Mouse (Mus musculus) liver (tissue): ENCODE results near the gene Cul9.
"Not testable (repeated sequence)": the region's sequence is repeated elsewhere in the genome, so short reads cannot be mapped to it uniquely, and the experiment has no call there.

ENCODE experiments used
- DNase-seq: peaks from one replicate; pipeline ENCODE4 v3.0.0-alpha.2; 2020; ENCODE audit warnings: mixed read lengths

Cul9 gene

GRCm38 (mm10) chr17:46545813-46546564 is at the start of gene Cul9:
Gene Cul9, minus strand, starts transcription at chr17:46546388.
- no peak for DNase-seq

DNA sequence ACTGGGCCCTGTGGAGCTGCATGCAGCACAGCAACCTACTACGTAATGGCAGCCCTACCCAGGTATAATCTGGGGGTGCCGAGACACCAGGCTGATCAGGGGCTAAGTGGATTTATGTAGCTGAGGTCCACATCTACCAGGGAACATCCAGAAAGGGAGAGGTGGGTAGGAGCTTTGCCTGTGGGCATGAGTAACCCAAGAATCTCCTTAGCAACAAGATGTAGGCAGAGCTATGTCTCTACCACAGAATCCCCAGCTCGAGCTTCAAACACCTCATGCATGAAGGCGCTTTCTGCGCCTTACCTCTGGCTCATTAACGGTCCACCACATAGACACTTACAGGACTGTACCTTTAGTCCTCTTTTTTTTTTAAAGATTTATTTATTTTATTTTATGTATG is 49.1 kb upstream of the Cul9 start:
- no peak for DNase-seq

GRCm38 (mm10) chr17:46594606-46595005 is 48.4 kb upstream of the Cul9 start:
- DNase-seq: no peak

DNA sequence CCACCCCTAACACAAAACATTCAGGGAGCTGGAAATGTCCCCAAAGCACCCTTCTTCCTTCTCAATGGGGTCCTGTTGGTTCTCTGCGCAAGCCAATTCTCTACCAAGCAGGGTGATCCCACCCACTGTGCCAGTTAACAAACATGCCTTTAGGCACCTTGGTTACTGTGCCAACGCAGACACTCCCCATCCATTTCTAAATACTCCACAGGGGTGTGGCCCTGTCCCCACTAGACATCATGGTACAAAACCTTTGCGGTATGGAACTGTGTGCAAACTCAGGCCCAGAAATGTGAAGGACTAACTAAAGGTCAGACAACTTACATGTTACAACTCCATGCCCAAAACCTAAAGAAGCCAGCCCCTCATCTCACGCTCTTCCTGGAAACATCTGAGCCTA is 46.9 kb upstream of the Cul9 start:
- no peak for DNase-seq

GRCm38 (mm10) chr17:46591406-46591805 is 45.2 kb upstream of the Cul9 start:
- DNase-seq: no peak

DNA sequence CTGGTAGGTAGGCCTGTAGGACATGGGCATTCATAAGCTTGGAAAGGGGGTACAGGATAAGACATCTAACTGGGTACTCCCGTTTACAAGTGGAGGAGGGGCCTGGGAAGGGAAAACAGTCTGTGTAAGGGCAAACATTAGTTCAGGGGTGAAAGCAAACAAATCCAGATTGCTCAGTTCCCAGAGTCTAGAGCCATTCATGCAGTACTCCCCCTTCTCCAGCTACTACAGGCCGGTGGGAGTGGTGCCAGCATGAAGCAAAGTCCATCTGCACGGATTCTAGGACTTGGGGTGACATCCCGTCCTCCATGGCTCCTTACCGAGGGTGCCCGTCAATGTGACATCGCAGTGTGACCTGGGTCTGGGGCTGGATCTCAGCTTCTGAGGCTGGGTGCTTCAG is 44.3 kb upstream of the Cul9 start:
- DNase-seq: peak; percentile 20

DNA sequence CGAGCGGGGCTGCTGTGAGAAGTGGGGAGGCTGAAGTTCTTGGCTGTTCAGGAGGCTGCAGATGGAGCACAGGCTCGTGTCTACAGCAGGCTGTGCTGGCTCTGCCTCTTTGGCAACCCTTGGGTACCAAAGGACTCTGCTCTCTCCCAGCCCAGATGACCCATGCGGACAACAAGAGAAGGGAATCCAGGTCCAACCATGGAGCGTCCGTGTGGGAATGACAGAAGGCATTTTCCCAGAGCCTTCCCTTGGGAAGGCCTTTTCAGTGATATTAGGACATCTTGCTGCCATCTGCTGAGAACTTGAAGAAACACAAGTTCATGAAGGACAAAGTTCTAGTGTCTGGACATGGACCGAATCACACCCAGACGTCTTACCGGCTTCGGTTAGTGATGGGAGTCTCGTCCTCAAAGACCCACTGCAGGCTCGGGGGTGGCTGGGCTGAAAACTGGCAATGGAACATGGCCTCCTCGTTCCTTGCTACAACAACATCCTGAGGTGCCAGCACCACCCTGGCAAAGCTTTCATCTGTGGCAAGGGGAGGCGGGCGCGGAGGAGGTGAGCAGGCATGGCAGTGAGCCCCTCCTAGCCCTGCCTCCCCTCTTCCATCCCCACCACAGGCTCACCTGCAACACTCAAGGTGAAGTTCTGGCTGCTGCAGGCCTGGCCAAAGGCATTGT is 43.6 kb upstream of the Cul9 start:
- no peak for DNase-seq

GRCm38 (mm10) chr17:46588913-46589312 is 42.7 kb upstream of the Cul9 start:
- no peak for DNase-seq

GRCm38 (mm10) chr17:46588173-46588572 is 42.0 kb upstream of the Cul9 start:
- DNase-seq: peak; percentile 43

DNA sequence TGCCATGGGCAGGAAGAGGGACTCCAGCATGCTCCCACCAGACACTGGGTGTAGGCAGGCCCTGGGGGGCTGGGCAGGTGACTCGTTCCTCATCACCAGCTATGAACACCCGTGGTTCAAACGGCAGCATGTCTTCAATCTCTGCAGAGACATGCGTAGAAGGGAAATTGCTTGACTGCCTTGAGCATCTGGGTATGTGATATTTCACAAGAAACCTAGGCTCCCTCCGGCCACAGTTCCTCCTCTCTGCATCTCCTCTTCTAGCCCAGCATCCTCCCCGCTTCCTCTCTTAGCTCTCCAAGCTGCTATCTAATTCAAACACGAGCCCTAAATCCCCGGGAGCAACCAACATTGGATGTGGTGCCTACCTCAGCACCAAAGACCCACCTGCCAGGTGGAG is 40.1 kb upstream of the Cul9 start:
- no peak for DNase-seq

DNA sequence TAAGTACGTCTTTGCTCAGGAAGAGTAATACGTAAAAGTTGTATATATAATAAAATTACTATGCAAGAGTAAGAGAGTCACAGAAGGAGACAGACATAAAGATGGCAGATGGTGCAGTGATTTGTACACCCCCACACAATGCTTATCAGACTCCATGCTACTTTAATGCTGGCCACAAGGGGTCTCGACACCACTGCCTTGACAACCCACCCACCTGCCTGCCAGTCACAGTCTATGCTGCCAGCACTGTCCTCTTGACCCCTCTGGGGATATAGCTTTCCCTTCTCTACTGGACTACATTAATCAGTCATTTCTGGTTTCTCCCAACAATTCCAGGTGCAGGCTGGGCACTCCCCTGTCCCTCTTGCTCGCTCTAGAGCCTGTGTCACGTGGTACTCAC is 32.5 kb upstream of the Cul9 start:
- DNase-seq: no peak

DNA sequence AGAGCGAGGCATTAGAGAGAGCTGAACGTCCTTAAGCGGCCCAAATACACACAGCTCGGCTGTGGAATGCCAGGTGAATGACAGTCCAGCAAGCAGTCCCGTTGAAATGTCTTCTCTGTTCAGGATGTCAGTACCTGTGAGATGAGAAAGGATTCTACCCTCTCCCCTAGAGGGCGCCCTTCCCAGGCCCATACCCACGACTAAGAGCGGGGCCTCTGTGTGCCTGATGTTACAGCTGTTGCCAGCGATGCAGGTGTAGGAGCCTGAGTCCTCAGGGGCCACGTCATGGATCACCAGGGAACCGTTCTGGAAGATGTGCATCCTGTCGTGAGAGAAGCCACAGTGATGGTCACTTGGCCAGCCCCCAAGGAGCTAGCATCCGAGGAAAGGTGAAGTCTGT is 29.9 kb upstream of the Cul9 start:
- DNase-seq: no peak

- no peak for DNase-seq
Measured at GRCm38 (mm10) chr17:46574535-46574934, 28.3 kb upstream of the Cul9 start.

DNA sequence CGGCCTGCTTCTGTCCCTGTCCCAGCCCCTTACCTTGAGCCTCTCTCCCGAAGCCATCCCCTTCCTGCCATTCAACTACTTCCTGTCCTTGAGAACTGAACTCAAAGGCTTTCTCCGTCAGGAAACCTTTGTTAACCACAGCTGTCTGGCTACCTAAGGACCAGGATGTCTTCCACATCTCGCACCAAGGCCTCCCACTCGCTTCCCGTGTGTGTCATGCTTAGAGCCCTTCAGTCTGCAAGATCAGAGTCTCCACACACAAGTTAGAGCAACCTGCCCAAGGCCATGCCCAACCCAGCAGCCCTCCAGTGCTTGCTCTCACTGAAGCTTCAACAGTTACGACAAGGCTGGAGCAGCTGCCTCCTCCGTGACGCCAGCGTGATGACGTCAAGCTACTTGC is 24.8 kb upstream of the Cul9 start:
- no peak for DNase-seq

DNA sequence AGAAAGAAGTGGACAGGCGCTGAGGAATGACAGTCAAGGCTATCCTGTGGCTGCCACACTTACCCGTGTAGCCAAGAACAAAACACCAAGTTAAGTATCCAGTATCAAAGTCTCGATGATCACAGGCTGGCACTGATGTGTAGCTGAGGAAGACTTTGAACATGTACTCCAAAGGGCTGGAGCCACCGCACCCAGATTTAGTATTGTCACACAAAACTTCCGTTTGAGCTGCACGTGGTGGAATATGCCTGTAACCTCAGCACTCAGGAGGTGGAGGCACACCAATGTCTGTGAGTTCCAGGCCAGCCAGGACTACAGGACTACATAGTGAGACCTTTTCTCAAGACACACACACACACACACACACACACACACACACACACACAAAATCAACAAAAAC is 13.0 kb upstream of the Cul9 start:
- no peak for DNase-seq

DNA sequence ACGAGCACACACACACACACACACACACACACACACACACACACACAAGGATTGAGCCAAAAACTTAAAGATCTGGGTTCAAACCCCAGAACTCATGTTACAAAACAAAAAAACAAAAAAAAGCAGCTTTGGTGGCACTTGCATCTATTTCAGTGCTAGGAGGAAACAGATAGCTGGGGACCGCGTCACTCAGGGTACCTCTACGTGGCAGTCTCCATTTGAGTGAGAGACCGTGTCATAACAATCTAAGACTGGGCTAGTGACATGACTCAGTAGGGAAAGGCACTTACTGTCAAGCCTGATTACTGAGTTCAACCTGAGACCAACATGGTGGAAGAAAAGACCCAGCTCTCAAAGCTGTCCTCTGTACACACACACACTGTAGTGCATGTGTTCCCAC is 12.0 kb upstream of the Cul9 start:
- DNase-seq: no peak

- DNase-seq: not testable (repeated sequence)
Measured at GRCm38 (mm10) chr17:46557321-46557720, 11.1 kb upstream of the Cul9 start.

DNA sequence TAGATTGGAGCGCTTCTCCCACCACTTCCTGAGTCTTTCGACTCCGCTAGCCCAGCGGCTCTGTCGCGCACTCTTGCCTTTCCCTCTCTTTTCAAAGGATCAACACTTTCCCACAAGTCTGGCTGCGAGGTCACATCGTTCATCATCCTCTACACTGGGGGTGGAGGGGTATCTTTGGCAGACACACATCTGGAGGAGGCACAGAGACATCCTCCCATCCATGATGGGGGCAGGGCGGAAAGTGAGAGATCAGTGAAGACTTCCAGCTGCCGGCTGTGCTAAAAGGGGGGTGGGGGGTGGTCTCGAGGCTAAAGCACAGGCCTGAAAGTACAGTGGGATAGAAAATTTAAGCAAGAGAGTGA is 10.4 kb upstream of the Cul9 start:
- DNase-seq: peak; percentile 63

GRCm38 (mm10) chr17:46555673-46556583 is 9.7 kb upstream of the Cul9 start, which contains the start of gene Srf:
Gene Srf, minus strand, starts transcription at chr17:46556175.
- peak; percentile 97 for DNase-seq

- peak; percentile 51 for DNase-seq
Measured at GRCm38 (mm10) chr17:46554977-46555672, 8.9 kb upstream of the Cul9 start.

DNA sequence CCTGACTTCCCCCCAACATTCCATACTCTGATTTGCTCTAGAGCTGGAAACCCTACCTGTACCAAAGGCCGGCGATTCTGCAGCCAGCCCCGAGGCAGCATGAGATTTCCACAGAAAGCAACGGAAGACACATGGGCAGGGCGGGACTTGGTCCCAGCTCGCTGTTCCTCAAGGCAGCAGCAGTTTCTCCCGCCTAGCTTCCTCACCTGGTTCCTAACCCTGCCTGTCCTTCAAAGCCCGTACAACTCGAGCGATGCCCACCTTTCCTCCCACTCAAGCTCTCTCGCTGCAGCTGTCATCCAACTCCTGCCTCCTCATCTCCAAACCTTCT is 8.4 kb upstream of the Cul9 start:
- DNase-seq: no peak

DNA sequence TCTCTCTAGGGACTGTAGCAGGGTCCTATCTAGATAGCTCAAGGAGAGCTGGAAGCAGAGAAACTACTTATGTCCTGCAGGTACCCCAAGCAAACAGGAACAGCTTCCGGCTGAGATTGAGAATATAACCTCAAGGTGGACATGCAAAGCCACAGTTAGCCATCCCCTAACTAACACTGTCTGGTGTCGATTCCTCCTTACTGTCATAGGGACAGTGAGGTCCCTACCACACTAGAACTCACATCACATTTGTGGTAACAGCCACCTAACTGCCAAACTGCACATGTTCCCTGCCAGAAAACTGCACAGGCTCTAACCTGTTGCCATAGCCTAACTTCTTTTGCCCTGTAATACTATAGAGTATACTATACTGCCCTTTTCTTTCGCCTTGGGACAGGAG is 7.7 kb upstream of the Cul9 start:
- DNase-seq: no peak

DNA sequence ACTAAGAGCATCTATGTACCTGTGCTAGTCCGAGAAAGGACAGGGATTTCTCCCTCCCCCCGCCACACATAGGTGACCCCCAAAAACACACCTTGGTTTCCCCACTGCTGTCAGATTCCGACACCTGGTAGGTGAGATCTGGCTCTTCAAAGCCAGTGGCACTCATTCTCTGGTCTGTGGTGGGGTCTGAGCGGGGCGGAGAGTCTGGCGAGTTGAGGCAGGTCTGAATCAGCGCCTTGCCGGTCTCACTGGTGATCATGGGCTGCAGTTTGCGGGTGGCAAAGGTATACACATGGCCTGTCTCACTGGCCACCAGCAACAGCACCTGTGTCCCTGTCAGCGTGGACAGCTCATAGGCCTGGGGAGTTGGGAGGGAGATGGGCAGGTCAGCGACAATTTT is 7.3 kb upstream of the Cul9 start:
- DNase-seq: no peak
